Mouse (Mus musculus) erythroblast, adult 5-6 weeks (primary cell): ENCODE results near the gene Gm26602. TPM values are rescaled to one million over a fixed set of nuclear protein-coding genes. Genes with fewer than 3 reads are reported as not detected.
"Not testable (repeated sequence)": the region's sequence is repeated elsewhere in the genome, so short reads cannot be mapped to it uniquely, and the experiment has no call there.

Experiments
- ATAC-seq: replicated peaks from 2 replicates; pipeline ENCODE4 v1.8.0; 2016; ENCODE audit warnings: moderate number of reproducible peaks, mild to moderate bottlenecking, moderate TSS enrichment, inconsistent platforms; ENCODE audit not compliant: poor library complexity, low FRiP score, severe bottlenecking
- total RNA-seq, 2 experiments: library from RNA; stranded (forward) in 1 of 2; stranded (reverse) in 1 of 2; fragments of 150-400 nt in 1 of 2; fragments of 200-764, 138-1000 nt in 1 of 2; gene quantifications; 2 replicates each; pipeline versions ENCODE4 v1.2.3 to v1.2.4; 2015 to 2017; ENCODE audit warnings: low replicate concordance in 2 of 2

Gene Gm26602
- total RNA-seq, 2 experiments from 2014 or later = not detected

DNA sequence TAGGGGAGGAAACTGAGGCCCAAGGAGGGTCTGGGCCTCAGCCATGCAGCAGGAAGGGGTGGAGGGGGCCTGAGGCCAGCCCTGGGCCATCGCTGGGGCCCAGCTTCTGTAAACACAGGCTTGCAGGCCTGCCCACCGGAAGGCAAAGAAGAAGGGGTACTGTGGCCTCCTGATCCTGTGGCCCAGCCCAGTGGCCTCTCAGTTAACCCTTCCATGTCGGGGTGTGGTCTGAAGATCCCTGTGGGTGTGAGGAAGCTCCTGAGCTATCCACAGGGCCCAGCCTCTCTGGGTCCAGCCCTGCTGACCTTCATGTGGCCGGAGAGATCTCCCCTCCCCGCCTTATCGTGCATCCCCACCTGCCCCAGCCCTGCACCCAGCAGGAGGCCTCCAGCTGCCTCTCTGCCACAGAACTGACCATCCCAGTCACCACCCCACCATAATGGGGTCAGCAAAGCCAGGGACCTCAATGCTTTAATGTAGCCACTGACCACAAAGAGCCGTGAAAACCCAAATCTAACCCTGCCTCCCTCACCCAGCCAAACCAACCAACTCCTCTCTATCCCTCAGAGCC, 36.2 kb downstream of the Gm26602 start:
- ATAC-seq = no peak

GRCm38 (mm10) chr10:79947502-79947901, 36.8 kb downstream of the Gm26602 start:
- ATAC-seq = no peak

DNA sequence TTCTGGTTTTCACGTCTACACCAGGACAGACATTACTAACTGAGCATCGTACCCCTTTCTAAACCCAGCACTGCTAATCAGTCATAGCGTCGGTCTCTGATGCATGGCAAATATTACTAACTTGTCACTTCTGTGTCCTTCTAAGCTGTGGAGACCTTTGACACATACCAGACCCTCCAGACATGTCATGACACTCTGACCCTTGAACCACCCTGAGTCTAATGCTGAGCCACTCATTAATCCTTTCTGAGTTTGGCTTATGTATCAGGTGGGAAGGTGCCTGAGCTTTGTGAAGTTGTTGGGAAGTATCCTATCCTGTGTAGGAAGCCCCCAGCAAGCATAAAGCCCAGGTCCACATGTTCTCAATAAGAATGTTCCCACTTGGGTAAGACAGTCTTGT, 39.2 kb downstream of the Gm26602 start:
- no peak for ATAC-seq

DNA sequence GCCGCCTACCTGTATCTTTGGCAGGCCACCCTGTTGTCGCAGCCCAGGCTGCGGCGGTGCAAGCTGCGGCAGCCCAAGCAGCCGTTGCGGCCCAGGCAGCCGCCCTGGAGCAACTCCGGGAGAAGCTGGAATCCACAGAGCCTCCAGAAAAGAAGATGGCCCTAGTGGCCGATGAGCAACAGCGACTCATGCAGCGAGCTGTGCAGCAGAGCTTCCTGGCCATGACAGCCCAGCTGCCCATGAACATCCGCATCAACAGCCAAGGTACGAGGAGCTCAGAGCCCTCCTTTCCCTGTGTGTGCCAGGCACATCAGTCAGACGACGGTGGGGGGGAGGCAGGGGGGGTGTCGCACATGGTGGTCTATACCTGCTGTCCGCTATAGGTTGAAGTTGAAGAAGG, 40.0 kb downstream of the Gm26602 start:
- ATAC-seq = no peak

GRCm38 (mm10) chr10:79953946-79954345, 43.3 kb downstream of the Gm26602 start:
- 0 out of 2 replicates have a peak, but pooled peaks have one; percentile 28 for ATAC-seq

DNA sequence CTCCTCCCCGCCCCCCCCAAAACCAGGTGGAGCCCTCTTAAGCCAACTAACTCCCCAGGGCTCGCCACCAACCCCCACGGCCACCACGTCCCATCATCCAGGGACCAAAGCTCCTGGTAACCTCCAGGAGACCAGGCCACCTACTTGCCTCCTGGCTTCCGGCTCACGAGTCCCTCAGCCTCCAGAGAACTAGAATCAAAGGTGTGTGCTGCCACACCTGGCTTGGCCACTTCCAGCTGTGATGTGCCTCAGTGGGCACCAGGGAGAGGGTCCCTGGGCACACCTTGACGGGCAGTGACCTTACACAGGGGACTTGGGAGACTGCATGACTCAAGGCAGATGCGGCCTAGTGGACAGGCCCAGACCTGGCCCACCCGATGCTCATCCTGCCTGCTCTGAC, 45.0 kb downstream of the Gm26602 start:
- ATAC-seq = no peak

DNA sequence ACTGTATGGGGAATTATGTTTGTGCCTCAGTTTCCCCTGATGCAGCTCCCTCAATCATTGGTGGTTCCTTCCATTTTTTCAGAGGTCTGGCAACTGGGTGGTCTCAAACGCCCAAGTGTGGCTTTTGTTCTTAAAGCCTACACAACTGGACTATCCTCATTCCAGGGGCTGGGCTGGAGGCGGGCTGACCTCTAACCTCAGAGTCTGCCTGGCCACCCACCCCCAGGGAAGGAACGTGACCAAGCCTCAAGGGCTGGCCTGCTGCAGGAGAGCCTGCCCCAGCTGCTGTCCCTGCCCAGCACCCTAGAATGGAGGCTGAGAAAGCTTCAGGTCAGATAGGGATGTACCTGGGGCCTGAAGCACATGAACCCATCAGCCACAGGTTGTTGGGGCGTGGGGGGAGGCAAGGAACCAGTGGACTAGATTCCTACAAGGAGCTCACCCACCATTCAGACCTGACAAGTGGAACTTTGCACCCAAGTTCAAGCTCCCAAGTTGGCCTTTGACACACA, 46.0 kb downstream of the Gm26602 start:
- no peak for ATAC-seq

DNA sequence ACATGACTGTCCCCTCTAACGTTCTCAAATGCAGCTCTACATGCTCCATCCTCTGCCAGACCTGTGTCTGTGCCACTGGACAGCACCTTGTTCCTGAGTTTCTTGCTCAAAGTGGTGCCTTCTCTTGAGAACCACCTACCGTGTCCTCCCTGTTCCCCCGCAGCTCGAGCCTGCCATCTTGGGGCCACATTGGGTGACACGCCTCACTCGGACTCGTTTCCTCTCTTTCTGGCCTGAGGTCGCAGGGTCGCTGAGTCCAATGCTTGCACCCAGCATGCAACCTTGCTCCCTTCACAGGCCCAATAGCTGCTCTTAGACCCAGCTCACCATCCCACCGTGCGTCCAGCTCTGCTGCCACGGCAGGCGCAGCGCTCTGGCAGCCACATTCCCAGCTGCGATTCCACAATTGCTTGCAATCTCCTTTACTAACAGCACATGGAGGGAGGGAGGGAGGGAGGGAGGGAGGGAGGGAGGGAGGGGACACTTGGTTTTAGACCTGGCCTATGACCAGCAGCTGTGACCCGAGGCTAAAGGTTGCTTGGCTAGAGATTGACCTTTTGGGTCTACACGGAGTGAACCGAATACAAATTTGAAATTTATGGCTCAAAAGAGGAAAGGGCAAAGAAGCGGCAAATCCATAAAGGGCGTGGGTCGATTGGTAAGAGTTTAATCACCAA, 47.6 kb downstream of the Gm26602 start:
- peak; percentile 39 for ATAC-seq

DNA sequence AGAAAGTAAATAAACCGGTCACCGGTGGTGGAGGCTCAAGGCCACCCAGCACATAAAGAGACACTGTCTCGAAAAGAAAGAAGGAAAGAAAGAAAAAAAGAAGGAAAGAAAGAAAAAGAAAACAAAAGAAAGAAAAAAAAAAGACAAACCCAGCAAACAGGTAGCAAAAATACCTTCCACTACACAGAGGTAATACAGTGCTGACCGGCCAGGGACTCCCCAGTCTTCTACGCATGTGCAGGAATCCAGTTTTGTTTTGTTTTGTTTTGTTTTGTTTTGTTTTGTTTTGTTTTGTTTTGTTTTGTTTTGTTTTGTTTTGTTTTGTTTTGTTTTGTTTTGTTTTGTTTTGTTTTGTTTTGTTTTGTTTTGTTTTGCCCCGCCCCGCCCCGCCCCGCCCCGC, 48.8 kb downstream of the Gm26602 start:
- ATAC-seq = not testable (repeated sequence)

DNA sequence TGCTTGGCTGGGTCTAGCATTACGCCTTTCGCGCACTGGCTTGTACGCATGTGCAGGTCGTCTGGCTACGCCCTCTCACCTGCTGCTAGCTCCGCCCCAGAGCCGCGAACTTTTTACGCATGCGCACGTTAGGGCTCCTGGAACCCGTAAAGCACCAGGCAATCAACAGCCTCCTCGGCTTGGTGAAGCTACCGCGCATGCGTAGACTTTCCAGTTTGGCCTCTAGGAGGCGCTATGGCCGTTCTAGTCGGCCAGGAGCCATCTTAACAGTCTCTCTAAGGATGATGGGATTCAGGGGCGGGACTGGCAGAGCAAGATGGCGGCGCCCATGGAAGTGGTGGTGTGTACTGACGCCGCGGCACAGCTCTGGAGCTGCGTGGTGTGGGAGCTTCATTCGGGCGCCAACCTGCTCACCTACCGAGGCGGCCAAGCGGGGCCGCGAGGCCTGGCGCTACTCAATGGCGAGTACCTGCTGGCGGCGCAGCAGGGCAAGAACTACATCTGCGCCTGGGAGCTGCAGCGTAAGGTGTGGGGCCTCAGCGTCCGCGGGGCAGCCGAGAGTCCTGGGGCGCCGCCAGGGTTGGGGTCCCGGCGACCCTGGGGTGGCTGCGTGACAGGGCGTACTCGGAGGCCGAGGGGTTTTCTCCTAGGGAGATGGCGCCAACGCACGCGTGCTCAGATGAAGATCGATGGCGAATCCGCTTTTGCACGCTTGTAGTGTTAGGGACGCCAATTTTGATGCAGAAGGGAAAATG, 49.4 kb downstream of the Gm26602 start, which contains the start of gene Wdr18:
Gene Wdr18, plus strand, starts transcription at position 306 of the 755 bp plus-strand sequence.
- ATAC-seq = peak; percentile 90

Other genes starting within 250 kb of the Gm26602 start
Only the 30 nearest of the 35 such genes appear.
- not detected in 2 replicates for gene Gzmm, start 221.8 kb upstream of the Gm26602 start, total RNA-seq (2015; ENCODE audit: low replicate concordance)
- gene Gzmm, start 221.8 kb upstream of the Gm26602 start, total RNA-seq (2017; ENCODE audit: low replicate concordance) = 1.7 TPM in 1 of 2 replicates, not detected in the other
- gene Bsg, start 206.4 kb upstream of the Gm26602 start, total RNA-seq (2015; ENCODE audit: low replicate concordance) = 913 and 945 TPM in 2 replicates
- gene Bsg, start 206.4 kb upstream of the Gm26602 start, total RNA-seq (2017; ENCODE audit: low replicate concordance) = 805 and 888 TPM in 2 replicates
- not detected in 2 replicates for gene Hcn2, start 194.2 kb upstream of the Gm26602 start, total RNA-seq (2015; ENCODE audit: low replicate concordance)
- not detected in 2 replicates for gene Hcn2, start 194.2 kb upstream of the Gm26602 start, total RNA-seq (2017; ENCODE audit: low replicate concordance)
- 3.6 and 4.8 TPM in 2 replicates for gene Polrmt, start 164.3 kb upstream of the Gm26602 start, total RNA-seq (2015; ENCODE audit: low replicate concordance)
- 1.1 and 5.0 TPM in 2 replicates for gene Polrmt, start 164.3 kb upstream of the Gm26602 start, total RNA-seq (2017; ENCODE audit: low replicate concordance)
- not detected in 2 replicates for gene Fgf22, start 155.8 kb upstream of the Gm26602 start, total RNA-seq (2015; ENCODE audit: low replicate concordance)
- gene Fgf22, start 155.8 kb upstream of the Gm26602 start, total RNA-seq (2017; ENCODE audit: low replicate concordance) = 0.26 TPM in 1 of 2 replicates, not detected in the other
- gene Rnf126, start 143.9 kb upstream of the Gm26602 start, total RNA-seq (2015; ENCODE audit: low replicate concordance) = 11.3 and 12.1 TPM in 2 replicates
- gene Rnf126, start 143.9 kb upstream of the Gm26602 start, total RNA-seq (2017; ENCODE audit: low replicate concordance) = 2.6 and 10.7 TPM in 2 replicates
- gene Fstl3, start 133.6 kb upstream of the Gm26602 start, total RNA-seq (2015; ENCODE audit: low replicate concordance) = 1.7 and 5.8 TPM in 2 replicates
- gene Fstl3, start 133.6 kb upstream of the Gm26602 start, total RNA-seq (2017; ENCODE audit: low replicate concordance) = not detected in 2 replicates
- 30.5 and 45.0 TPM in 2 replicates for gene Prss57, start 119.9 kb upstream of the Gm26602 start, total RNA-seq (2015; ENCODE audit: low replicate concordance)
- 6.8 and 14.3 TPM in 2 replicates for gene Prss57, start 119.9 kb upstream of the Gm26602 start, total RNA-seq (2017; ENCODE audit: low replicate concordance)
- gene Palm, start 117.3 kb upstream of the Gm26602 start, total RNA-seq (2015; ENCODE audit: low replicate concordance) = 9.4 and 12.5 TPM in 2 replicates
- gene Palm, start 117.3 kb upstream of the Gm26602 start, total RNA-seq (2017; ENCODE audit: low replicate concordance) = 4.5 and 10.0 TPM in 2 replicates
- not detected in 2 replicates for gene Misp, start 89.9 kb upstream of the Gm26602 start, total RNA-seq (2015; ENCODE audit: low replicate concordance)
- gene Misp, start 89.9 kb upstream of the Gm26602 start, total RNA-seq (2017; ENCODE audit: low replicate concordance) = not detected in 2 replicates
- 45.2 and 66.7 TPM in 2 replicates for gene Ptbp1, start 56.4 kb upstream of the Gm26602 start, total RNA-seq (2015; ENCODE audit: low replicate concordance)
- gene Ptbp1, start 56.4 kb upstream of the Gm26602 start, total RNA-seq (2017; ENCODE audit: low replicate concordance) = 38.2 and 53.2 TPM in 2 replicates
- gene Prtn3, start 36.4 kb upstream of the Gm26602 start, total RNA-seq (2015; ENCODE audit: low replicate concordance) = 420 and 449 TPM in 2 replicates
- 114 and 118 TPM in 2 replicates for gene Prtn3, start 36.4 kb upstream of the Gm26602 start, total RNA-seq (2017; ENCODE audit: low replicate concordance)
- gene Plppr3, start 36.2 kb upstream of the Gm26602 start, total RNA-seq (2015; ENCODE audit: low replicate concordance) = 2.1 and 3.1 TPM in 2 replicates
- 4.9 and 6.8 TPM in 2 replicates for gene Plppr3, start 36.2 kb upstream of the Gm26602 start, total RNA-seq (2017; ENCODE audit: low replicate concordance)
- gene Elane, start 24.6 kb upstream of the Gm26602 start, total RNA-seq (2015; ENCODE audit: low replicate concordance) = 996 and 1,031 TPM in 2 replicates
- 253 and 405 TPM in 2 replicates for gene Elane, start 24.6 kb upstream of the Gm26602 start, total RNA-seq (2017; ENCODE audit: low replicate concordance)
- gene Cfd, start 20.0 kb upstream of the Gm26602 start, total RNA-seq (2015; ENCODE audit: low replicate concordance) = not detected in 2 replicates
- gene Cfd, start 20.0 kb upstream of the Gm26602 start, total RNA-seq (2017; ENCODE audit: low replicate concordance) = not detected in 2 replicates
- 5.9 and 11.3 TPM in 2 replicates for gene Med16, start 1.9 kb upstream of the Gm26602 start, total RNA-seq (2015; ENCODE audit: low replicate concordance)
- 4.7 and 9.1 TPM in 2 replicates for gene Med16, start 1.9 kb upstream of the Gm26602 start, total RNA-seq (2017; ENCODE audit: low replicate concordance)
- gene Kiss1r, start 6.1 kb downstream of the Gm26602 start, total RNA-seq (2015; ENCODE audit: low replicate concordance) = not detected in 2 replicates
- 0.14 TPM in 1 of 2 replicates, not detected in the other for gene Kiss1r, start 6.1 kb downstream of the Gm26602 start, total RNA-seq (2017; ENCODE audit: low replicate concordance)
- gene R3hdm4, start 10.4 kb downstream of the Gm26602 start, total RNA-seq (2015; ENCODE audit: low replicate concordance) = 42.8 and 46.1 TPM in 2 replicates
- gene R3hdm4, start 10.4 kb downstream of the Gm26602 start, total RNA-seq (2017; ENCODE audit: low replicate concordance) = 25.0 and 28.3 TPM in 2 replicates
- 6.3 and 8.8 TPM in 2 replicates for gene Arid3a, start 16.2 kb downstream of the Gm26602 start, total RNA-seq (2015; ENCODE audit: low replicate concordance)
- 10.5 and 14.7 TPM in 2 replicates for gene Arid3a, start 16.2 kb downstream of the Gm26602 start, total RNA-seq (2017; ENCODE audit: low replicate concordance)
- gene Wdr18, start 49.3 kb downstream of the Gm26602 start, total RNA-seq (2015; ENCODE audit: low replicate concordance) = 4.0 and 7.5 TPM in 2 replicates
- gene Wdr18, start 49.3 kb downstream of the Gm26602 start, total RNA-seq (2017; ENCODE audit: low replicate concordance) = 2.5 and 14.2 TPM in 2 replicates
- not detected in 2 replicates for gene Grin3b, start 59.9 kb downstream of the Gm26602 start, total RNA-seq (2015; ENCODE audit: low replicate concordance)
- not detected in 2 replicates for gene Grin3b, start 59.9 kb downstream of the Gm26602 start, total RNA-seq (2017; ENCODE audit: low replicate concordance)
- 13.6 and 29.6 TPM in 2 replicates for gene Tmem259, start 73.5 kb downstream of the Gm26602 start, total RNA-seq (2015; ENCODE audit: low replicate concordance)
- 12.8 and 22.6 TPM in 2 replicates for gene Tmem259, start 73.5 kb downstream of the Gm26602 start, total RNA-seq (2017; ENCODE audit: low replicate concordance)
- gene Cnn2, start 77.7 kb downstream of the Gm26602 start, total RNA-seq (2015; ENCODE audit: low replicate concordance) = 33.8 and 46.6 TPM in 2 replicates
- 30.0 and 73.0 TPM in 2 replicates for gene Cnn2, start 77.7 kb downstream of the Gm26602 start, total RNA-seq (2017; ENCODE audit: low replicate concordance)
- 14.4 and 18.2 TPM in 2 replicates for gene Abca7, start 85.6 kb downstream of the Gm26602 start, total RNA-seq (2015; ENCODE audit: low replicate concordance)
- 19.4 and 27.7 TPM in 2 replicates for gene Abca7, start 85.6 kb downstream of the Gm26602 start, total RNA-seq (2017; ENCODE audit: low replicate concordance)
- 23.1 and 31.6 TPM in 2 replicates for gene Arhgap45, start 105.8 kb downstream of the Gm26602 start, total RNA-seq (2015; ENCODE audit: low replicate concordance)
- 28.6 and 35.8 TPM in 2 replicates for gene Arhgap45, start 105.8 kb downstream of the Gm26602 start, total RNA-seq (2017; ENCODE audit: low replicate concordance)
- 23.6 and 33.4 TPM in 2 replicates for gene Polr2e, start 128.9 kb downstream of the Gm26602 start, total RNA-seq (2015; ENCODE audit: low replicate concordance)
- gene Polr2e, start 128.9 kb downstream of the Gm26602 start, total RNA-seq (2017; ENCODE audit: low replicate concordance) = 4.5 and 9.9 TPM in 2 replicates
- 108 and 169 TPM in 2 replicates for gene Gpx4, start 136.3 kb downstream of the Gm26602 start, total RNA-seq (2015; ENCODE audit: low replicate concordance)
- gene Gpx4, start 136.3 kb downstream of the Gm26602 start, total RNA-seq (2017; ENCODE audit: low replicate concordance) = 96.3 and 123 TPM in 2 replicates
- 9.2 and 12.5 TPM in 2 replicates for gene Sbno2, start 194.7 kb downstream of the Gm26602 start, total RNA-seq (2015; ENCODE audit: low replicate concordance)
- 17.1 and 20.9 TPM in 2 replicates for gene Sbno2, start 194.7 kb downstream of the Gm26602 start, total RNA-seq (2017; ENCODE audit: low replicate concordance)
- 47.7 and 60.0 TPM in 2 replicates for gene Stk11, start 204.9 kb downstream of the Gm26602 start, total RNA-seq (2015; ENCODE audit: low replicate concordance)
- gene Stk11, start 204.9 kb downstream of the Gm26602 start, total RNA-seq (2017; ENCODE audit: low replicate concordance) = 152 and 195 TPM in 2 replicates
- 43.3 and 48.8 TPM in 2 replicates for gene Atp5d, start 227.8 kb downstream of the Gm26602 start, total RNA-seq (2015; ENCODE audit: low replicate concordance)
- 12.1 and 17.3 TPM in 2 replicates for gene Atp5d, start 227.8 kb downstream of the Gm26602 start, total RNA-seq (2017; ENCODE audit: low replicate concordance)